ENCODE assay signal across 16 mouse cellular contexts in genomic region chr3:53559056-53559455, GRCm38 (mm10).
DNase-seq lines count a peak whose midpoint lies in the region; ATAC-seq and TF ChIP-seq lines count a peak whose summit lies in the region.
"Had no signal": no experiment of that assay in that cellular context is flagged by ENCODE, and none has a peak within 500 bp of the region (broad histone marks: within the 10 kb centered on the region; RNA-seq: fewer than 3 reads in every experiment).

No protein-coding gene starts in this region.

- 0 out of 2 replicates have a peak, but pooled peaks have one; percentile 4 for ATAC-seq in hindbrain, embryonic 16.5 days
- no peak for ATAC-seq in hindbrain, embryonic 14.5 days (ENCODE audit: low FRiP score)
- ATAC-seq in lung, embryonic 16.5 days (ENCODE audit: low read depth), result no peak
- ATAC-seq in inflammation-experienced regulatory T-cells, adult 6 months, result no peak

- TF ChIP-seq POLR2A in small intestine, adult 2 months (IDR thresholded peaks at IDR 0.05; ENCODE audit: low read depth, low read length), result no peak

- no peak overlapping the region for H3K4me2 ChIP-seq in hindbrain, embryonic 16.5 days (ENCODE audit: low read length)
- H3K4me2 ChIP-seq in hindbrain, embryonic 14.5 days (replicated peaks), result no peak overlapping the region
- peak overlapping the region; percentile 17; the same call in 1 of the 2 replicates for H3K4me2 ChIP-seq in lung, embryonic 16.5 days (ENCODE audit: low read depth, low read length)
- H3K4me2 ChIP-seq: forebrain, embryonic 12.5 days; heart, embryonic 11.5 days; liver, embryonic 15.5 days; neural tube, embryonic 13.5 days had no signal

- H3K27ac ChIP-seq in hindbrain, embryonic 16.5 days (ENCODE audit: low read depth, low read length), result no peak overlapping the region
- no peak overlapping the region for H3K27ac ChIP-seq in hindbrain, embryonic 14.5 days
- no peak overlapping the region for H3K27ac ChIP-seq in lung, embryonic 16.5 days (ENCODE audit: low read length)
- H3K27ac ChIP-seq in small intestine, adult 2 months (ENCODE audit: insufficient read depth, low read depth, low read length), result peak overlapping the region; percentile 16; the same call in 1 of the 2 replicates
- H3K27ac ChIP-seq: forebrain, embryonic 12.5 days; liver, embryonic 15.5 days; neural tube, embryonic 13.5 days had no signal

- peaks cover 6% of the 10 kb centered on the region for H3K4me1 ChIP-seq in hindbrain, embryonic 16.5 days (ENCODE audit: control insufficient read depth, insufficient read depth, low read depth, low read length)
- peaks cover 8% of the 10 kb centered on the region for H3K4me1 ChIP-seq in hindbrain, embryonic 14.5 days (replicated peaks; ENCODE audit: control insufficient read depth, insufficient read depth, low read length)
- peaks cover 22% of the 10 kb centered on the region for H3K4me1 ChIP-seq in lung, embryonic 16.5 days (replicated peaks; ENCODE audit: control insufficient read depth, insufficient read depth, low read length)
- H3K4me1 ChIP-seq in small intestine, adult 2 months (ENCODE audit: control insufficient read depth, insufficient read depth, insufficient read length, low read length), result peaks cover 13% of the 10 kb centered on the region; the same call in 1 of the 2 replicates

- no peak overlapping the region for H3K4me3 ChIP-seq in hindbrain, embryonic 16.5 days (ENCODE audit: low read length)
- no peak overlapping the region for H3K4me3 ChIP-seq in hindbrain, embryonic 14.5 days (replicated peaks; ENCODE audit: low read length)
- H3K4me3 ChIP-seq in lung, embryonic 16.5 days (ENCODE audit: low read length), result no peak overlapping the region
- no peak overlapping the region for H3K4me3 ChIP-seq in small intestine, adult 2 months (ENCODE audit: low read depth, low read length)
- H3K4me3 ChIP-seq: forebrain, embryonic 12.5 days; liver, embryonic 15.5 days; neural tube, embryonic 13.5 days had no signal

- no peak overlapping the region for H3K9ac ChIP-seq in hindbrain, embryonic 16.5 days (ENCODE audit: low read depth, low read length)
- no peak overlapping the region for H3K9ac ChIP-seq in hindbrain, embryonic 14.5 days
- no peak overlapping the region for H3K9ac ChIP-seq in lung, embryonic 16.5 days (ENCODE audit: low read length)
- H3K9ac ChIP-seq: forebrain, embryonic 12.5 days; liver, embryonic 15.5 days; neural tube, embryonic 13.5 days had no signal

- DNase-seq in hindbrain, embryonic 14.5 days (ENCODE audit: low spot score), result no peak
- DNase-seq in kidney, postnatal 14 days, result peak; percentile 9
- DNase-seq in kidney, postnatal 25 days, result no peak
- DNase-seq in left cerebral cortex, adult 11 months (ENCODE audit: low spot score), result no peak
- DNase-seq: adrenal gland, postnatal 10 days; B cell, adult 2 months; cerebellum, adult 18-20 months; thymus, postnatal 25 days had no signal

- no peaks in the 10 kb centered on the region for H3K36me3 ChIP-seq in hindbrain, embryonic 16.5 days (ENCODE audit: control insufficient read depth, insufficient read depth, low read length)
- no peaks in the 10 kb centered on the region for H3K36me3 ChIP-seq in hindbrain, embryonic 14.5 days (replicated peaks; ENCODE audit: control insufficient read depth, insufficient read depth)
- no peaks in the 10 kb centered on the region for H3K36me3 ChIP-seq in lung, embryonic 16.5 days (ENCODE audit: control insufficient read depth, insufficient read depth, low read length)
- no peaks in the 10 kb centered on the region for H3K36me3 ChIP-seq in small intestine, adult 2 months (ENCODE audit: control insufficient read depth, insufficient read depth, low read length)
- H3K36me3 ChIP-seq: forebrain, embryonic 12.5 days; liver, embryonic 15.5 days; neural tube, embryonic 13.5 days had no signal

- WGBS in hindbrain, embryonic 16.5 days, result 44% methylated on average over 6 of the region's 6 CpGs
- 47% methylated on average over 6 of the region's 6 CpGs for WGBS in hindbrain, embryonic 14.5 days
- WGBS in lung, embryonic 16.5 days, result 12% methylated on average over 6 of the region's 6 CpGs
- WGBS in small intestine, adult 2 months, result 43% methylated on average over 6 of the region's 6 CpGs

- no peak for TF ChIP-seq CTCF in small intestine, adult 2 months (IDR thresholded peaks at IDR 0.05; ENCODE audit: extremely low read depth, insufficient read length, insufficient replicate concordance, low read depth, low read length)

- no peaks in the 10 kb centered on the region for H3K27me3 ChIP-seq in hindbrain, embryonic 16.5 days (replicated peaks; ENCODE audit: control insufficient read depth, insufficient read depth, low read length)
- no peaks in the 10 kb centered on the region for H3K27me3 ChIP-seq in hindbrain, embryonic 14.5 days (ENCODE audit: control insufficient read depth, insufficient read depth, low read length)
- no peaks in the 10 kb centered on the region for H3K27me3 ChIP-seq in lung, embryonic 16.5 days (ENCODE audit: control insufficient read depth, insufficient read depth, low read depth, low read length)
- H3K27me3 ChIP-seq in small intestine, adult 2 months (ENCODE audit: control insufficient read depth, insufficient read depth, low read length), result no peaks in the 10 kb centered on the region
- H3K27me3 ChIP-seq: forebrain, embryonic 12.5 days; liver, embryonic 15.5 days; neural tube, embryonic 13.5 days had no signal

- H3K9me3 ChIP-seq in hindbrain, embryonic 16.5 days (ENCODE audit: control insufficient read depth, low read length), result no peaks in the 10 kb centered on the region
- no peaks in the 10 kb centered on the region for H3K9me3 ChIP-seq in hindbrain, embryonic 14.5 days (ENCODE audit: control insufficient read depth, low read length)
- H3K9me3 ChIP-seq in lung, embryonic 16.5 days (ENCODE audit: control insufficient read depth, low read length), result no peaks in the 10 kb centered on the region
- H3K9me3 ChIP-seq: forebrain, embryonic 12.5 days; liver, embryonic 15.5 days; neural tube, embryonic 13.5 days had no signal
